Mouse (Mus musculus) testis, postnatal 14 days (tissue): ENCODE data around the gene Arid5a.

Source experiments
- DNase-seq: peaks from one replicate; pipeline ENCODE4 v3.0.0; 2021; ENCODE audit warnings: low spot score

Gene Arid5a

DNA sequence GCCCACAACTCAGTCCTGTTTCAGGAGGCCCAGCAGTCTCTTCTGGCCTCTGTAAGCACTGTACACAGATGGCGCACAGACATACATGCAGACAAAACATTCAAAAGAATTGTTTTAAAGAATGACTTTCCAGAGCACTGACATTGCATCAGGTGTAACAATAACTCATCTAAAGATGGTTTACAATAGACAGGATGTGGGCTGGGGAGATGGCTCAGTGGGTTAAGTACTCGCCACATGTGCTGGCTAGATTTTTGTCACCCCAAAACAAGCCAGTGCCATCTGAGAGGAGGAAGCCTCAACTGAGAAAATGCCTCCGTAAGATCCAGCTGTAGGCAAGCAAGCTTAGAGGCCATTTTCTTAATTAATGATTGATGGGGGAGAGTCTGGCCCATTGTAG is 13.1 kb upstream of the Arid5a start:
- no peak for DNase-seq

DNA sequence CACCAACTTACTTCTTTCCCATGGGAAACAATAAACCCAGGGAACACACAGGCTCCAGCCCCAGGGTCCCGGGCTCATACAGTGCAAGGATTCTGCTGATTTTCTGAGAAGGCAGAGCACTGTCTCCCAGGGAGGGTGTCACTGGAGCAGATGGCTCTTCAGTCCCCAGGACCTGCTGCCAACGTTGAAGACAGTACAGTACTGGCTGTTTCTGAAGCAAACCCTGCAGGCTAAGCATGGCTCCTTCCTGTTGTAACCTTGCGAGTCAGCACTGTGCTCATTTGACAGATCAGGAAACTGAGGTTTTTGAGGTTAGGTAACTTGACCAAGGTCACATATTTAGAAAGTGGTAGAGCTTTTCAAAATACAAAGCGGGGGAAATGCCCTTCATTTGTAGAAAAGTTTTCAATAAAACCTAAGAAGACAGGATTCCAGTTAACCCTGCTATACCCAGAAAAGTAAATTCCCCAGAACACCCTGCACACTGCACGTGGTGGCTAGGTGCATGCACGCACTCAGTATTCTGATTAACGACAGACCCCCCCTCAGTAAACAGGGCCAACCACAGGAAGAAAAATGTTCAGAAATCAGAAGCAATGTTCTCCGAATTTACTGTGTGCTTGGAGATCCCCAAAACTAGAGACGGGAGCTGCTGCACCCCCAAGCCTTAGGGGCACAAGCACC is 10.9 kb upstream of the Arid5a start:
- DNase-seq: no peak

DNA sequence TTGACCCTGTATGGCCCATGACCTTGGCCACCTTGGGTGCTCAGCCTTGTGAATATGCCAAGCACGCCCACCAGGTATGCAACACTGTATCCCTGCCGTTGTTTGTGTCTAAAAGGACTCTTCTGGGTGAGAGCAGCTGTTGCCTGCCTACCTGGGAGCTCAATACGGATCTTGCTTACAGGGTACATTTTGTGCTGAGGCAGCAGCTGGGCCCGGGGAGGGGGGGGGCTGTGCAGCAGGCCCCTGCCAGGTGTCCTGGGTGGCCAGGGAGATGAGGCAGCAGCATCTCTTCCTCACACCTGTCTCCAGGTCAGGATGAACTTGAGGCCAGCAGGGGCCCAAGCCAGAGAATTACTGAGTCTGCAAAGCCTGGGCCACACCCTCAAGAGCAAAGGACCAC is 9.4 kb upstream of the Arid5a start:
- DNase-seq: peak; percentile 70

DNA sequence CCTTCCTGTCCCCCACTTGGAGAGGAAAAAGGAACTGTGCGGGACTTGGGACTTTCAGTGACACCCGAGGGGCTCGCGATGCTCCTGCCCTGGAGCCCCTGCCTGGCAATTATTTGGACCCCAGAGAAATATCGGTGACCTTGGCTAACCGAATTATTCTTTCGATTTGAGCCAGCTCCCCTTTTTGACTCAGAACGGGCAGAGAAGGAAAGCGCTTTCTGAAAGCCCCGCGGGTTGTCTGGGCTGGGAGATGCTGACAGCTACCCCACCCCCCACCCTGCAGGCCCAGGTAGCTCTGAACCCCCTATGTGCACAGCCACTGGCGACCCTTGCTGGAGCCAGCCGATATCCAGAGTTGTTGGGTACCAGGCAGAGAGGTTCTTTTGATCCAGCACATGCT is 8.4 kb upstream of the Arid5a start:
- DNase-seq: no peak

DNA sequence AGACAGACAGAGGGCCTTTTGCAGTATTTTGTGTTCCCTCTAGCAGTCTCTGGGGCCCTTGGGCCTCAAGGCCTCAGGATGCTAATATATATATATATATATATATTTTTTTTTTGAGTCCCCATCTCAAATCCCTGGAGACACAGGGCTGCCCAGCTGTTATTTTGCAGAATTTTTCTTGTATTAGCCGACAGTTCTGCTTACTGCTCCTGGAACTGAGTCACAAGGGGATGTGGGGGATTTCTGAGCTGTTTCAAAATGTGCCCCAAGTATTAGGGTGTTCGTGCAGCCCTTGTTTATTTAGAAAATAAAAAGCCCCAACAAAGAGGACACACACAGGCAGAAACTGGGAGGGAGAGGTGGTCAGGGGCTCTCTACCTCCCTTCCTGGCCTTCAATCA is 7.9 kb upstream of the Arid5a start:
- DNase-seq: no peak

DNA sequence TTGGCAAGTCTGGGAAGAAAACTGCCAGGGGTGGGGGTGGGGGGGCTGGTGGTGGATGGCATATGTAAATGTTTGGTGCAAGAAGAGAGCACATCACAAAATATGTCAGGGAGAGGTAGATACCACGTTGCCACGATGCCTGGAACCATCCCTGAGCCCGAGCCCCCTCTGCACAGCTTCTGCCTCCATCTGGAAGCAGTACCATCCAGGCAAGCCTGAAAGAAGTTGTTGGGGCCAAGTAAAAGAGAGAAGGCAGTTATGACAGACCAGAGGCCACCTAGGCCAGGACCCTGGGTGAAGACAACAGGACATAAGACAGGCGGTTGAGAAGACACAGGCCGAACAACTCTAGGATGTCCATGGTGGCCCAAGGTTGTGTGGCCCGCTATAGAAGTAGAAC is 7.0 kb upstream of the Arid5a start:
- DNase-seq: no peak

DNA sequence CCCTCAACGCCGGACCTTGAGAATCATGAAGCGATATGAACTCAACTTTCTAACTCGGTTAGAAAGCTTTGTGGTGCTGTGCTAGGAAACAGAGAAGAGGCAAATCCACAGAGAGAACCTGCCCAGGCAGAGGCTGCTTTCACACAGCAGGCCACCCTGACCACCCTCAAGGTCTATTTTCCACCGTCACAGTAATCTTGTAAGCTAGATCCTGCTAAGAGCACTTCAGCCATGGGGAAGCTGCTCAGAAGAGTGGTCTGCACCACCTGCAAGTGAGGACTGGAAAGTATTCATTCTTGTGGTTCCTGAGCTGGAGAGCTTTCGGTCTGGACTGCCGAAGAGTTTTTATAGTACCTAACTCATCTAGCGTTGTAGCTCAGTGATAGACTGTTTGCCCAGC is 5.3 kb upstream of the Arid5a start:
- no peak for DNase-seq

DNA sequence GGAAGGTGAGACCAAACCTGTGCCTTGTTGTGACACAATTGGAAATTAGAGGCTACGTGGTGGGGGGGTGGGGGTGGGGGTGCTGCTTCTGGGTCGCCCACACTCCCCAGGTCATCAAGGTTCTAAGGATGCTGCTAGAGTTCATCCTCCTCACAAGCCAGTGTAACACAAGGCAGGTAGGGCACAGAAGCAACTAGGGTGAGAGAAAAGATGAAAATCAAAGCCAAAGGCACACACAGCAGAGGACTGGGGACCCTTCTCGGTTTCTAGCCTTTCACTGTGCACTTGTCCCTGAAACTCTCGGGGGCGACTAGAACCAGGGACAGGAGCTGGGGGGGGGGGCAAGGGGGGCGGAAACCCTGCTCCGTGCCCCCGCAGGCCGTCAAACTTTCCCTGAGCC is 4.6 kb upstream of the Arid5a start:
- no peak for DNase-seq

DNA sequence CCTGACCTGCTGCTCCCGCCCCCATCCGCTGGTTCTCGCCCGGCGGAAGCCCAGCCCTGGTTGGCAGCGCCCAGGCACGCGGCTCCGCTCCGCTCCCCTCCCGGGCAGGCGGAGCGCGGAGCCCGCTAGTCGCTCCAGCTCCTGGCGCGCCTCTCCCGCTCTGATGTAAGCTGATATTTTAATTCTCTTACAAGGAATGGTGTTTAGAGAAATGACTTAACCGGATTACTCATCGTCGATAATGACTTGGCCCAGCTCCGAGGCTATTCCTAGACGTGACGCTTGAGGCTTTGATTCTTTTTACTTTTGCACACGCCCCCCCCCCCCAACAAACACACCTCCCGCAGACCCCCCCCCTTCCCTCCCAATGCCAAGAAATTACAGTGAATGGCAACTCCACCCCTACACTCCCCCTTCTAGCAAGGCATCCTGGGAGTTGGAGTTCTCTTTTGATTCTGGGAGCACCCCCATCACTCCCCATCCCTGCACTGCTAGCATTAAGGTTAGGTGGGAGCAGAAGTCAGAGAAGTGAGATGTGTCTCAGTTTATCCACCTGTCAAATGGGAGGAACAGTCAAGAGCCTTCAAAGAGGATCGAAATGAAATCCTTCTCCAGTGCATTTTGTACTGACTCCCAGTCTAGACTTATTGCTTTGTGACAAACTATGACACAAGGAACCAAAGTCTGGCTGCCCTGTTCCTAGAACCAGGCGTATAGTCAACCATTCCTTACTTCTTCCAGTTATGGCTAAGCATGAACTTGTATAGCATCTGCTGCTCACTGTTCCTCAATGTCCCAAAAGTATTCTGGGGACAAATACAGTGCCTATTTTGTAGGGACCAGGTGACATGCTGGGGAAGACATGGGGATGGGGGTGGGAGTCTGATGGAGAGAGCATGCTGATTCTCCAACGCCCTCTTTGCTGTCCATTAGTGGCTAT is 3.9 kb upstream of the Arid5a start:
- DNase-seq: peak; percentile 56

DNA sequence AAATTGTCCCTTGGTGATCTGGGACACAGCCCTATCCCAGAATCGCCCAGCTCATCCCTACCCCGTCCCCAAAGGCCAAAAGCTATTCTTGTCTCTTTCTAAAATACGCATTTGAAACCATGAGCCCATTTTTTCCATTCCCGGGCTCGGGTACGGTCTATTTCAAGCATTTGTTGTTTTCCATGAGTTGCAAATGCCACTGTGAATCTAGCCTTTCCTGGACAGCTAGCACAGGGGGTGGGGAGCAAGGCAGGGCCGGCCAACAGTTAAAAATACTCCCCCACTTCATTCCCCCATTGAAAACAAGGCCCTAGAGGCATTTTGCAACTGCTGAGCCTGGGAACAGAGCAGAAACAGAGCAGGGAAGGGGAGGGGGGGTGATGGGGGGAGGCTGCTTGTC is 2.8 kb upstream of the Arid5a start:
- DNase-seq: no peak

DNA sequence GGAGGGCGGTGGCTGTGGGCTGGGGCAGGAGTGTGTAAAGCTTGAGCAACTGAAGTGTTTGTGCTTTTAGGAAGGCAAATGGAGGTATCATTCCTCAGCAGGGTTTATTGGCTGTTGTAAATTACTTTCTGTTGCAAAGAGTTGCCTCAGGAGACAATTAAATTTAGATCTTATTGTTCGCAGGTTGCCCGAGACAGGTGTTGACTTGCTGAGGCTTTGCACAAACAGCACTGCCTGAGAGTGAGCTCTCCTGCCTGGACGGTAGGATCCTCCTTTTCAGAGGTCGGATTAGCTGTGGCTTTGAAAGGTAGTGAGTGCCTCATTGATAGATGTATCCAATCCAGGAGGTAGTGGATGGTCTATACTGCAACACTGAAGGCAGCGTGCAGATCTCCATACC is 1.4 kb upstream of the Arid5a start:
- no peak for DNase-seq

DNA sequence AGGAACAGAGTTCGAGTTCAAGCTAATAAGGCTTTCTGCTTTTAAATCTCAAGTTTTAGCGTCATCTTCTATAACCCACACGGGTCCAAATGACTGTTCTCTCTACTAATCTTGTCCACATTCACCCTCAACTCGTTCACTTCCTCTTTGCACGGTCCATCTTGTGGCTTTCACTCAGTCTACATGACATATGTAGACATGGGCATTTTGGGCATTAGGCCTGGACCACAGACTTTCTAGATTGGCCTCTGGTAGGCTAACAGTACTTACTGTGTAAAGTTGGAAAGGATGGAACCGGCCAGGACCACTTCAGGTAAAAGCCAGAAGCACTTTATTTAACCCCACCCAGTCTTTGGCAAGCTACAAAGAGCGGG is 425 bp upstream of the Arid5a start:
- DNase-seq: no peak

DNA sequence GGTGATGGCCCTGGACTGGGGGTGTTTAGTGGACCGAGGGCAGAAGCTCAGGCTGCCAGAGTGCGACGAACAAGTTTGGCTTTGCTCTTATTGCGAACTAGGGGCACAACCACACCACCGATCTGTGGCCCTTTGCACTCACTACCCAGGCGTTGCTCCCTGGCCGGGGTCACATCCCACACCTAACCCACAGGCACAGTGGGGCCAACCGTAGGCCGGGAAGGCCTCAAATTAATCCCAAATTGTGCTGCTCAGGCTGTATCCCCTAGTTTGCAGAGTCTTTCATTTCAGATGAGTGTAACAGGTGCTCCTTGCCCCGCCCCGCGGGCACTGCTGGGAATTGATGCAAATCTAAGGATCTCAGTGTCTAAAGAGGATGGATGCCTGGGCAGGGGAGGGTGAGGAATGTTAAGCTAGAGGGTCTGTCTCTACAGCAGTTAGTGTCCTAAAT is 943 bp downstream of the Arid5a start:
- DNase-seq: no peak

DNA sequence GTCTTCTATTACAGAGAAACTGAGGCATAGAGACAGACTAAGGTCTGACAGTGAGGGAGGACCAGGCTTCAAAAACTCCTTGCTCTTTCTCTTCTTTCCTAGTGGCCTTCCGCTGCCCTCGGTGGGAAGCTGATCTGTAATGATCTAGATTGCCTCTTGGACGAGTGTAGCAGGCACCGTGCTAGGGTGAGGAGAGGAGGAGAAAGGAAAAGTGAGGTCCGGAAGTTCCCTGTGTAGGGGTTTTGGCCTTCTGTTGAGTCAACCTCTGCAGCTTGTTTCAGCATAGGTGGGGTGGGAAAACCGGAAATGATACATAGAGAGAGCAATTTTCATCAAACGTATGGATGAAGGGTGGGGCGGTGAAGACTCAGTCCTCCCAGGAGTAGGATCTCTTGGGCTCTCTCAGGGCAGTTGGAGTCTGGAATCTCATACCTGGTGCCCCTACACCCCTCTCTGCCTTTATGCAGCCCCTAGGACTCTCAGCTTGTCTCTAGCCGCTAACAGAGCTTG is 1.5 kb downstream of the Arid5a start:
- DNase-seq: no peak

DNA sequence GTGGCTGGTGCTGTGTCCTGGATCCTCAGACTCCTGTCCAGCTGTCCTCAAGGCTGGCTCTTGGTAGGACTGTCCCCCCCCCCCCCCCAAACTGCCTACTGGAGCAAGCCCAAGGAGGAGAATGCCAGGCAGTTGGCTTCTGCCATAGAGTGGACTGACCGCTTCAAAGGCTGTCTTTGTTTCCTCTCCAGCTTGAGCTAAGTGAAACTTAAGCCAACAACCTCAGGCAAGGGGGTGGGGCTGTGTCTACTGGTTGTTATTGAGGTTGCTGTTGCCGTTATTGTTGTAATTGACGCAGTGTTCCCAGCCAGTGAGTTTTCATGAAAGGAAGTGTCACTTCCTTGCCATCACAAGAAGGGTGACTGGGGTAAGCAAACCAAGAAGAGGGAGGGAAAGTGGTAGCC is 2.0 kb downstream of the Arid5a start:
- DNase-seq: no peak

DNA sequence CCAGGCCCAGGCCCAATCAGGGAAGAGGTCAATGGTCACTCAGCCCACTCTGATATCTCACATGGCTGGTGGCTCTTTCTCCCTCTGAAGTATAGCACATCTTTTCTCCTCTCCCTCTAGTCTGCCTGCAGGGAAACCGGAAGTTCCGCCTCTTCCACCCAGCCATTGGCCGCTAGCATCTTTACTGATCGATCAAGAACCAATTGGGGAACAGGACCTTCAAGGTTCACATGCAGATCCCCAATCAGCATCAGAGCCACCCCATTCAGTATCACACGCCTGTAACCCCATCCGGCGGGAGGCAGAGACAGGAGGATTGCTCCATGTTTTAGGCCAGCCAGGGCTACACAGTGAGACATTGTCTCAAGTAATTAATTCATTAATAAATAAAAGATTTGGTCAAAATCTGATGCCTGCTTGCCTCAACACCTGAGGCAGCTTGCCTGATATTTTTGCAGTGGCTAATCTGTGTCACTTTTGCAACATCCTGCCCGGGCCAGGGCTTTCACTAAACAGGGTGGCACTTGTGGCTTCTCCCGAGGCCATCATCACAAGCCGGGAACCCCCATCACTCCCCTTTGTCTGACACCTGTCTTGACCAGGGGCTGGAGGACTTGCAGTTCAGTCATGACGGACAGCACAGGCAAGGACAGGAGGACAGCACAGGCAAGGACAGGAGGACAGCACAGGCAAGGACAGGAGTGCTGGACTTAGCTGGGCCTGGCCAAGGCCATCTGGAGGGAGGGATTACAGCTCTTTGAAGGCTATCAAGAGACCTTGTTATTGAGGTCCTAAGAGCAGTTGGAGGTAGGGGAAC is 7.6 kb downstream of the Arid5a start:
- no peak for DNase-seq

DNA sequence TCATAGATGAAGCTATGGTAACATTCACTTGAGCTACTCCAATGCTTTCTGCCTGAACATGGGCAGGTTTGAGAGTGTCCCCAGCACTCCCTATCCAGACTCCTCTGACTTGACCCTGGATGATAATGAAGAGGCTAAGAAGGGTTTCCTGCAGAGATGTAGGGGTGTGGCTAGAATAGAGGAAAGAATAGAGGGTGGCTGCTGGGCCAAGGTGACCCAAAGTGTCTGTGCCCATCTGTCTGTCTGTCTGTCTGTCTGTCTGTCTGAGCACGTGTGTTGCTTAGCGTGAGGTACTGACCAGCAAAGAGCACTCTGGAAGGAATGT is 8.2 kb downstream of the Arid5a start:
- no peak for DNase-seq

DNA sequence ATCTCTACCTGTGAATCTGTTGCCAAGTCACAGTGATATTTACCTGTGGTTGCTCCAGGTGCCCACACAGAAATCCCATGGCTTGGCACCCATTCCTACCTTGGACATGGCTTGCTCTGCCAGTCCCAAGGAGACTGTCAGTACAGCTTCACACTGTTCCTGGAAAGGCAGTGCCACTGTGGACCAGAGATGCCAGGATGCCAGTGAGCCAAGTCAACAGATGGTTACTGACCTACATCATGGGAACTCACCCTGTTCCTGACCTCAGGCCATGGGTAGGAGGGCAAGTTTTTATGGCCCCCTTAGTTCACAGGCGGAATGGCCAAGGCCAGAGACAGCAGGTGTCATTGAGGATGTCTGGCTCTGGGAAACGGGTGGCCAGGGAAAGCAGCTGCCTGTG is 13.6 kb downstream of the Arid5a start:
- DNase-seq: no peak

DNA sequence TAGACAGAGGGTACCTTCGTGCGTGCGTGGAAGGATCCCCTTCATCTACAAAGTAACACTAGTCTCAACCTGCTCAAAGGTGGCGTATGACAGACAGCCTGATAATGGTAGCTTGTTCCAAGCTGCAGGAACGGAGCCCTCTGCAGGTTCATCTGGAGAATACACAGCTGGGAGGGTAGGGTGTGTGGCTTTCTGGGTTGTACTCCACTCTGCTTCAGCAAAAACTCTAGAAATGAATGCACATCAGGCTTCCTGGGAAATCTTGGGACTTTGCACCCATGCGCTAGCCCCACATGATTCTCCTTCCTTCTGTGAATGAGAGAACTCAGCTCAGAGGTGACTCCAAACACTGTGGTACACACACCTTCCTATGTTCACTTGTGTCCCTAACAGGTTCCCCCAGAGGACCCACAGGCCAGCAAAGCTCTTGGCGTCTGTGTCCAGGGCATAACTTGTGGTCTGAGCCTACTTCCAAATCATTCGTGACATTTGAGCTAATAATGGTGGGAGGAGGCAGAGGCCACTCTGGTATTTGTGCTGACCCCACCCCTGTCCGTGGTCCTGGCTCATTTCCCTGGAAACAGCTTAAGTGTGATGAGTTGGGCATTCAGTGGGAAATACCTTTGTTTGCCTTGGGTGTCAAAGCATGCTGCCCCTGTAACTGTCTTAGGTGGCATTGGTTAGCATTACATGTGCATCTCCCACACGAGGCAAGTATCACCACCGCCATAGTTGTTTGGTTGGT is 14.5 kb downstream of the Arid5a start:
- no peak for DNase-seq

DNA sequence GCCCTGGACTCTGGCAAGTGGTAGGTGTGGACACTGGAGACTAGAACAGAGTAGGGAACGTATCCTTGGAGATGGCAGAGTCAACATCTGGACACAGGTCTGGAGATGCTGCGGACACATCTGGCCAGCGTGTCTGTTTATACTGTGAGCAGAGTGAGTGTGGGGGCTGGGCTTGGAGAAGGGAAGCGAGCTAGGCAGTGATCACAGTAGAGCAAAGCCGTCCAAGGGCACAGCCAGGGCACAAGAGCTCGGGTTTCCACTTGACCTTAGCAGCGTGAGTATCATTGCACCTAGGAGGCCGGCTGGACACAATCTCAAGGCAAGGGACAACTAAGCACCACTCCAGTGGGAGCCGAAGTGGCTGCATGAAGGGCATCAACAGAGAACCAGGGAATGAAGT is 15.5 kb downstream of the Arid5a start:
- no peak for DNase-seq

DNA sequence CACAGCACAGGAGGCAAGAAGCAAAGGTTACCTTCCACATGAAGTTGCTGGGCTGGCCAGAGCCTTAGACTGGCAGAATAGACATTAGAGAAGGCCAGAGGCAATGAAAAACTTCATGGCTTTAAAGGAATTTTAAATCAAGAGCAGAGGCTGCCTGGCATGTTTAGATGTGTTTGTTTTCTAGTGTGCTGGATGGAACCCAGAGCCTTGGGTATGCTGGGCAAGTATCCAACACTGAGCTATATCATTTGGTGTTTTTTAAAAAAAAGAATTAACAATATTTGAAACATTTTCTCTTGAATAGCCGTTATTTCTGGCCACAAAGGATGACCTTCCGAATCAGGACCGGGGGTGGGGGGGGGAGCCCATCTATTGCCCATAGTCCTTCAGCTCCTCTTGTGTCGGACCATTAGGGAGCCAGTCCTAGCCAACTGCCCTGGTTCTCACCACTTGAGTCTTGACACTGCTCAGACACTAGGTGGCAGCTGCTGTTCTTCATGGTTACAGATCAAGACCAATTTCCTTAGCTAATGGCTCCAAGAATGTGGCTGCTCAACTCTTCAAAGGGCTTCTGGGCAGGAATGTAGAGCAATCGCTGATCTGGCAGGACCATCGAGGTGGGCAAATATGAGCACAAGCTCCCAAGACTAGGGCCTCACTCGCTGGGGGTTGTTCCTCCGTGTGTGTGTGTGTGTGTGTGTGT is 16.4 kb downstream of the Arid5a start:
- DNase-seq: peak; percentile 43
